Mouse (Mus musculus) limb, embryonic 10.5 days (tissue): Measurements from ENCODE around the gene Ccdc151. TPM values are rescaled to one million over a fixed set of nuclear protein-coding genes. Genes with fewer than 3 reads are reported as not detected.

Source experiments
- DNase-seq: peaks from one replicate; pipeline ENCODE4 v3.0.0-alpha.2; 2017; ENCODE audit warnings: low spot score
- H3K27ac ChIP-seq: fragments of 300-500 bp; sonication (generic); 2 replicates; pipeline ENCODE4 v1.5.1; 2016; ENCODE audit warnings: mild to moderate bottlenecking
- H3K27me3 ChIP-seq: fragments of 300-500 bp; sonication (generic); 2 replicates; pipeline ENCODE4 v1.6.1; 2016; ENCODE audit warnings: low read depth, mild to moderate bottlenecking; ENCODE audit not compliant: poor library complexity, severe bottlenecking
- H3K36me3 ChIP-seq: fragments of 300-500 bp; sonication (generic); 2 replicates; pipeline ENCODE4 v1.6.1; 2016; ENCODE audit warnings: mild to moderate bottlenecking, moderate library complexity
- H3K4me1 ChIP-seq: fragments of 300-500 bp; sonication (generic); 2 replicates; pipeline ENCODE4 v1.6.1; 2016
- H3K4me3 ChIP-seq: fragments of 300-500 bp; sonication (generic); 2 replicates; pipeline ENCODE4 v1.5.1; 2016; ENCODE audit warnings: mild to moderate bottlenecking, moderate library complexity
- H3K9me3 ChIP-seq: fragments of 300-500 bp; sonication (generic); replicated peaks from 2 replicates; pipeline ENCODE4 v1.6.1; 2016; ENCODE audit warnings: mild to moderate bottlenecking
- WGBS: fragments of 180-500 bp; shearing (Covaris S2); methylation state at CpG from one replicate; pipeline ENCODE4 v1.1.7; 2016; 5-methylcytosine and 5-hydroxymethylcytosine counted together
- polyA plus RNA-seq: library from polyadenylated mRNA; unstranded; fragments of >200 nt; fragmentation: Nextera tagmentation; extraction: Ambion mirVana; gene quantifications from 2 replicates; pipeline ENCODE4 v1.2.1, GENCODE M21; 2016

The Ccdc151 gene
- polyA plus RNA-seq, 1 experiment from 2014 or later, result 2.0 TPM

- WGBS, result 1% methylated on average over 35 of the region's 35 CpGs
- Histone ChIP-seq H3K27me3 (peaks cover 61% of the 10 kb centered on the region), H3K9me3 (no peaks in the 10 kb centered on the region), H3K36me3 (peaks cover 16% of the 10 kb centered on the region), H3K4me1 (peaks cover 45% of the 10 kb centered on the region), H3K4me3 (peak overlapping the region; percentile 54), H3K27ac (peak overlapping the region; percentile 72)
- DNase-seq, result peak; percentile 52
Observed at GRCm38 (mm10) chr9:21961366-21961980, 41.0 kb downstream of the Ccdc151 start.

DNA sequence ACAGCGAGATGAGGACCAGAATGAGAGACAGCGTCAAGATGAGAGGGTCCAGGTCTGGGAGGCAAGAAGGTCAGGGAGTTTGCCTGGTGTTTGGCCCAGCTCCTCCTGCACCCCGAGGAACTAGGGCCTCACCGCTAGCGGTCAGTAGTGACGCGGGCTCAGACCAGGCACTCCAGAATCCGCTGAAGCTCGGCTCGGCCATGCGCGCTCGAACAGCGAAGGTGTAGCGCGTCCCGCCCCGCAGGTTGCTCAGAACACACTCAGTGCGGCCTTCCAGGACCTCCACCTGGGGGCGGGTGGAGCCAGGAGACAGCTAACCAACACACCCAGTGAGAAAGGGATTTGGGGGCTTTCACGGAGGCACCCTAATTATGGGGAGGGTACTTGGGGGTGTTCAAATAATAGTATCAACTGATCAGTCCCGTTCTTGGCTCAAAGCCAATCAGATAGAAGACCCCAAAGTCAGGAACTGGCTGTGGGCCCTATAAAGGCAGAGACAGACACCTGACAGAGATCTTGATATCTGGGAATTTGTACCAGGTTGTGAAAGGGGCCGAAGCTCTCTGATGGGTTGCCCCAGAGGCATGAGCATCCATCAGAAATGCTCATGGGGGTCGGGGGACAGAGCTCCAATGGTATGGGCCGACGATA, 41.8 kb downstream of the Ccdc151 start:
- Histone ChIP-seq H3K4me1 (peaks cover 49% of the 10 kb centered on the region), H3K36me3 (peaks cover 16% of the 10 kb centered on the region), H3K4me3 (peak overlapping the region; percentile 54), H3K27me3 (peaks cover 61% of the 10 kb centered on the region), H3K9me3 (no peaks in the 10 kb centered on the region), H3K27ac (no peak overlapping the region)
- WGBS, result 7% methylated on average over 26 of the region's 26 CpGs
- DNase-seq, result peak; percentile 62

GRCm38 (mm10) chr9:21960135-21960534, 42.3 kb downstream of the Ccdc151 start:
- Histone ChIP-seq H3K36me3 (peaks cover 16% of the 10 kb centered on the region), H3K27me3 (peaks cover 61% of the 10 kb centered on the region), H3K4me3 (peak overlapping the region; percentile 54), H3K27ac (no peak overlapping the region), H3K9me3 (no peaks in the 10 kb centered on the region), H3K4me1 (peaks cover 49% of the 10 kb centered on the region)
- WGBS, result 43% methylated on average over 9 of the region's 9 CpGs
- no peak for DNase-seq

DNA sequence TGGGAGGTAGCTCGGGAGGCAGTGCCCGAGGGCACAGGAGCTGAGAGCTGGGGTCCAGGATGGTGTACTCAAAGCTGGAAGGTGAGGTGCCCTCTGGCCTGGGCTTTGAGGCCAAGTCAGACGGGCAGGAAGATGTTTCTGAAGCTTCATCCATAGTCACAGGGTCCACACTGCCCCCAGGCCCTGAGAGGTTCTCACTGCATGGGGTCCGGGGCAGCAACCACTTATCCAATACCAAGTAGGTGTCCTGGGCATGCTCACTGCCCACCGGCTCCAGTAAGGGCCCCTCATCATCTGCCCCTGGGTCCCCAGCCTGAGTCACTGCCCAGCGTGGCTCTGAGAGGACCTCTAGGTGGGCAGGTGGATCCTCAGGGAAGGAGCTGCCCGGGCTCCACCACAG, 43.2 kb downstream of the Ccdc151 start:
- H3K27ac ChIP-seq, result no peak overlapping the region
- H3K4me3 ChIP-seq, result no peak overlapping the region
- peaks cover 16% of the 10 kb centered on the region for H3K36me3 ChIP-seq
- H3K9me3 ChIP-seq, result no peaks in the 10 kb centered on the region
- 88% methylated on average over 7 of the region's 7 CpGs for WGBS
- H3K4me1 ChIP-seq, result peaks cover 51% of the 10 kb centered on the region
- DNase-seq, result no peak
- H3K27me3 ChIP-seq, result peaks cover 60% of the 10 kb centered on the region

DNA sequence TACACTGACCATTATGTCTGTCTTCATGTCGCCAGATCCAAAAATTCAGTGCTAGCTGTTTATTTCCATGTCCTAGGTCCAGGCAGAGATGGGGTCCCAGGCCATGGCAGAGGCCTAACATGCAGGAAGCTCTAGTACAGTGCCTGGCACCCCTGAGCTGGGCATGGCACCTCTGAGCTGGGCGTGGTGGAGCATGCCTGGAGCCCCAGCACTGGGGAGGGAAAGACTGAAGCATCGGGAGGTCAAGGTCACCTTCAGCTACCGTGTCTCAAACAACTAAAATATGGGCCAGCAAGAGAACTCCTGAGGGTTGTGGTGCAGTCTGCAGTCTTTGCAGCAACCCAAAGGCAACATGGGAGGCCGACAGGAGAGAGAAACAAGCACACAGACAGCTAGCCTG, 44.1 kb downstream of the Ccdc151 start:
- H3K27me3 ChIP-seq, result peaks cover 52% of the 10 kb centered on the region

DNA sequence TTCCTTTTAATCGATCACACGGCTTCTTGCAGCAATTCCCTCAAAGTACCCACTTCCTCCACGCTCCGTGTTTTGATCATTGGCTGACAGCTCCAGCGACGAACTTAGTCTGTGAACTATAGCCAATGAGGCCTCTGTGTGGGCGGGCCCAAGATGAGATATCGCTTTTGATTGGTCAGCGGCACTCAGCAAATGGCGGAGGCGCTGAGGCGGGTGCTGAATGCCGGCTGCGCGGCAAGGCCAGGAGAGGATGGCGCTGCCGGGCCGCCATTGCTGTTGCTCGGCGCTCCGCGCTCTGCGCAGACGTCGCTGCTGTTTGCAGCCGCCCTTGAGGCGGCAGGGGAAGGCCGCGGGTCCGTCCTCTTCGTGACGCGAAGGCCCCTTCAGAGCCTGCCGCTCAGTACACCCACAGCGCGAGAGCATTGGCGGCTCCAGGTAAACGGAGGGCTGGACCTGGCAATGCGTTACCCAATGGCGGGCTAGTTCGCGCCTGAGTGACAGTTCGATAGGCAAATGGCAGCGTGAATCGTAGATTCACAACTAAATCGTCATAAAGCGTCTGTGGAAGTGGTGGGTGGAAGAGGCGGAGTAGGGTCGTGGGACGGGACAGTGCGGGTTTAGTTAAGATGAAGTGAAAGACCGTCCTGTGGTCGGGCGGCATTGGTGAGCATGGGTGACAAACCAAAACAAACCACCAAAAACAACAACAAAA, 46.7 kb downstream of the Ccdc151 start, which contains the start of gene Swsap1:
Gene Swsap1, plus strand, starts transcription at position 186 of the 712 bp plus-strand sequence.
- Histone ChIP-seq H3K36me3 (peaks cover 16% of the 10 kb centered on the region), H3K27ac (peak within 1 kb of the TSS; percentile 95), H3K9me3 (no peaks in the 10 kb centered on the region), H3K4me1 (peaks cover 25% of the 10 kb centered on the region), H3K4me3 (peak within 1 kb of the TSS; percentile 79), H3K27me3 (peaks cover 25% of the 10 kb centered on the region)
- DNase-seq, result peak; percentile 93
- WGBS, result under 1% methylated on average over 54 of the region's 54 CpGs

More for the DNA sequence above, 44.1 kb downstream of the Ccdc151 start:
- no peak for DNase-seq
- WGBS, result 89% methylated on average over 5 of the region's 5 CpGs
- Histone ChIP-seq H3K9me3 (no peaks in the 10 kb centered on the region), H3K4me1 (peaks cover 50% of the 10 kb centered on the region), H3K36me3 (peaks cover 16% of the 10 kb centered on the region), H3K27ac (no peak overlapping the region), H3K4me3 (no peak overlapping the region)

DNA sequence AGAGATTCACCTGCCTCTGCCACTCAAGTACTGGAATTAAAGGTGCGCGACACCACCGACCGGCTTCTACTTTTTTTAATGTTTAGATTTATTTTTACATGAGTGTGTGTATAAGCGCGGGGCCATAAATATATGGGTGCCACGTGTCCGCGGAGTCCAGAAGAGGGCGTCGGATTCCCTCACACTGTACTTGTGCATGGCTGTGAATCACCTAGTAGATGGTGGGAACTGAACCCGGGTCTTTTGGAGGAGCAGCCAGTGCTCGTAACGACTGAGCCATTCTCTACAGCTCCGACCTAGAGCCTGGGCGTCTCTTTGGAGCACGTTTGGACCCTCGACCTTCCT, 47.2 kb downstream of the Ccdc151 start:
- peaks cover 19% of the 10 kb centered on the region for H3K4me1 ChIP-seq
- 3% methylated on average over 18 of the region's 18 CpGs for WGBS

DNA sequence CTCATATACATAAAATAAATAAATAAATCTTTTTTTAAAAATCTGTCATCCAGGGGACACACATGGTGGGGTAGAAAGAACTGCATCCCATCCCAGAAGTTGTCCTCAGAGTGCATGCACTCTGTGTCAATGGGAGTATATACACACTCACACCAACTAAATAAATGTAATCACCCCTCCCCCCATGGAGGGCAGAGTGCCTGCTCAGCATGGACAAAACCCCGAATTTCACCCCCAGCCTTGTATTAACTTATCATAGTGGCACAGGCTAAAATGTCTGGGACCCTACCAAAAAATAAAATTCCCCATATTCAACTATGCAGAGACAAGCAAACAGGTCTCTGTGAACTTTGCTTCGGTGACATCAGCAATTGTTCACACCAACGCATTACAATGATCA, 47.8 kb downstream of the Ccdc151 start:
- Histone ChIP-seq H3K36me3 (peaks cover 16% of the 10 kb centered on the region), H3K9me3 (no peaks in the 10 kb centered on the region), H3K27ac (no peak overlapping the region), H3K27me3 (peaks cover 14% of the 10 kb centered on the region), H3K4me3 (no peak overlapping the region), H3K4me1 (peaks cover 15% of the 10 kb centered on the region)
- WGBS, result 82% methylated on average over 3 of the region's 3 CpGs
- DNase-seq, result no peak

More for the DNA sequence above, 47.2 kb downstream of the Ccdc151 start:
- H3K27ac ChIP-seq, result peak overlapping the region; percentile 95
- DNase-seq, result no peak
- peaks cover 16% of the 10 kb centered on the region for H3K36me3 ChIP-seq
- H3K27me3 ChIP-seq, result peaks cover 20% of the 10 kb centered on the region
- peak overlapping the region; percentile 79 for H3K4me3 ChIP-seq
- H3K9me3 ChIP-seq, result no peaks in the 10 kb centered on the region

- DNase-seq, result no peak
- H3K4me3 ChIP-seq, result no peak overlapping the region
- WGBS, result 11% methylated on average over 3 of the region's 3 CpGs
- H3K36me3 ChIP-seq, result peaks cover 9% of the 10 kb centered on the region
- H3K9me3 ChIP-seq, result no peaks in the 10 kb centered on the region
- H3K27me3 ChIP-seq, result peaks cover 14% of the 10 kb centered on the region
- peaks cover 11% of the 10 kb centered on the region for H3K4me1 ChIP-seq
- H3K27ac ChIP-seq, result no peak overlapping the region
Observed at GRCm38 (mm10) chr9:21953600-21953999, 48.8 kb downstream of the Ccdc151 start.

GRCm38 (mm10) chr9:21951977-21952376, 50.5 kb downstream of the Ccdc151 start:
- peaks cover 21% of the 10 kb centered on the region for H3K4me1 ChIP-seq
- 77% methylated on average over 3 of the region's 3 CpGs for WGBS
- H3K27ac ChIP-seq, result no peak overlapping the region
- DNase-seq, result no peak
- peaks cover 26% of the 10 kb centered on the region for H3K27me3 ChIP-seq
- no peaks in the 10 kb centered on the region for H3K9me3 ChIP-seq
- H3K36me3 ChIP-seq, result no peaks in the 10 kb centered on the region
- H3K4me3 ChIP-seq, result no peak overlapping the region

GRCm38 (mm10) chr9:21950322-21950721, 52.1 kb downstream of the Ccdc151 start:
- no peaks in the 10 kb centered on the region for H3K9me3 ChIP-seq
- H3K4me3 ChIP-seq, result no peak overlapping the region
- no peaks in the 10 kb centered on the region for H3K36me3 ChIP-seq
- H3K27me3 ChIP-seq, result peaks cover 41% of the 10 kb centered on the region
- peak; percentile 94 for DNase-seq
- H3K27ac ChIP-seq, result no peak overlapping the region
- H3K4me1 ChIP-seq, result peaks cover 15% of the 10 kb centered on the region
- WGBS, result 18% methylated on average over 11 of the region's 11 CpGs

DNA sequence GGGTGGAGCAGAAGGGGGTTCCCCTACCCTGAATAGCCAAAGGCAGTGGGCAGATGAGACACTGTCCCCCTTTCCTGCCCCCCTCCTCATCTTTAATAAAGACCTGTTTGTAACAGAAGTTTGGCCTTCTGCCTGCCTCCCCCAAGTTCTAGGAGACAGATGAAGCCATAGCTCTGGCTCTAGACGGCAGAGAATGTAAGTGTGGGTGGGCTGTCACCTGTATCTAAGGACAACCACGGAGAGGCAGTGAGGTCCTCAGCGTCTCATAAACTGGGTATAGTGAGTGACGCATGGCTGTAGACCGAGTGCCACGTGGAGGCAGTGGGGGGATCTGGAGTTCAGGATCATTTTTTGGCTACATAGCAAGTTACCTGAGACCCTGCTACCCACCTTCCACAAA, 53.6 kb downstream of the Ccdc151 start:
- Histone ChIP-seq H3K27ac (no peak overlapping the region), H3K36me3 (no peaks in the 10 kb centered on the region), H3K9me3 (no peaks in the 10 kb centered on the region), H3K27me3 (peaks cover 56% of the 10 kb centered on the region), H3K4me1 (peaks cover 17% of the 10 kb centered on the region), H3K4me3 (no peak overlapping the region)
- DNase-seq, result no peak
- WGBS, result 67% methylated on average over 6 of the region's 6 CpGs

GRCm38 (mm10) chr9:21948146-21948545, 54.3 kb downstream of the Ccdc151 start:
- Histone ChIP-seq H3K9me3 (no peaks in the 10 kb centered on the region), H3K4me1 (peaks cover 15% of the 10 kb centered on the region), H3K27me3 (peaks cover 63% of the 10 kb centered on the region), H3K36me3 (no peaks in the 10 kb centered on the region), H3K27ac (no peak overlapping the region), H3K4me3 (no peak overlapping the region; the same call in 1 of the 2 replicates)
- no peak for DNase-seq
- WGBS, result 53% methylated on average over 8 of the region's 8 CpGs
